Mouse (Mus musculus): ENCODE measurements around the gene 6030468B19Rik. TPM values are rescaled to one million over a fixed set of nuclear protein-coding genes. Genes with fewer than 3 reads are reported as not detected.

The 6030468B19Rik gene
- total and polyA plus RNA-seq, 3 experiments, result 0.16 TPM; not detected in 2

DNA sequence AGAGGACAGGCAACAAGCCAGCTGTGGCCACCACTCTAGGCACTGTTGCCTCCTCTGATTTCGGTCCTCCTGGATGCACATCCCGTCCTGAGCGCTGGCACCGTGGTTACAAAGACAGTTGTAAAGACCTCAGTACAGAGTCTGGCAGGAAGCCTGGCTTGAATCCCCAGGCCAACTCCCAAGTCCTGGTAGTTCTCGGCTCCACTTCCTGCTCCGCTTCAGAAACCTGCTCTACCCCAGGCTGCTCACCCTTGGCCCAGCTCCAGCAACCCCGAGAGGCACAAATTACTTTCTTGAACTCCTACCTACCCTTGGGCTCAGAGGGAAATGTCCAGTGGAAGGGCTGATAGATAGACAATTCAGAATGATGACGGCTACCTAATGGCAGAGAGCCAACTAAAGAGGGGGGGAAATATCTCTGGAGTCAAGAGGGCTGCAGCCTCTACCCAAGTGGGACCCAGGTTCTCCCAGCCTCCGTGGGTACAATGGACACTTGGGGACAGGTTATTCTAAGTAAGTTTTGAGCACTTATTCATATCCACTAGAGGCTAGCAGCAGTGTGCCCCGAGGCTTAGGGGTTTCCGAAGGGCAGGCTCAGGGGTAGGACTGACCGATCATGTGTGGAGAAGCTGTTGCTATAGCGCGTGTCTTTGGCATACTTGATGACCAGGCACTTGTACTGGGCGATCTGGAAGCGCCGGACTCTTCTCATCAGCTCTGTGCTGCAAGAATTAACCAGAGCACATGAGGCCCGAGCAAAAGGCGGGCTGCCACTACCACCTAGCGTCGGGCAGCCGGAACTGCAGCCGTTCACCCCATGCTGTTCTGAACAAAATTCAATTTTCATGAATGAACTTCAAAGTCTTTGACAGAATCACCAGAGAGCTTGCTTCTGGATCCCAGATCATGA is 26.9 kb downstream of the 6030468B19Rik start:
- Histone ChIP-seq H3K36me3 (ENCODE audit: control insufficient read depth, insufficient read depth, low read length) (peaks cover 2% of the 10 kb centered on the region; the same call in 1 of the 2 replicates), H3K79me2 (replicated peaks; ENCODE audit: control insufficient read depth, insufficient read depth, low read length) (no peaks in the 10 kb centered on the region), H3K4me1 (ENCODE audit: control insufficient read depth, insufficient read depth, low read length) (peaks cover 35% of the 10 kb centered on the region), H3K4me3 (peak overlapping the region; percentile 17; the same call in 1 of the 2 replicates), H3K9ac (ENCODE audit: low read depth, low read length) (peak overlapping the region; percentile 25), H3K27ac (peak overlapping the region; percentile 67), H3K27me3 (ENCODE audit: control insufficient read depth, insufficient read depth, low read length) (no peaks in the 10 kb centered on the region)
- intact Hi-C loops (cut with DNase I), result loop anchor here (1.0 to 10.0 kb wide), 6 partner anchors 34 to 590 kb away; partner anchors contain the start of genes Tmc6 and Tmc8
- peak; percentile 85 to 86 for DNase-seq
- WGBS, result under 1% methylated on average over 23 of the region's 23 CpGs
- TF ChIP-seq POLR2A (IDR thresholded peaks at IDR 0.05; ENCODE audit: insufficient read depth, low read depth, low read length) (0 out of 2 replicates have a peak, but pooled peaks have one; percentile 23), CTCF (IDR thresholded peaks at IDR 0.05) (peak; percentile 96), EP300 (IDR thresholded peaks at IDR 0.05; ENCODE audit: insufficient read depth, low read depth, low read length) (peak; percentile 96)

DNA sequence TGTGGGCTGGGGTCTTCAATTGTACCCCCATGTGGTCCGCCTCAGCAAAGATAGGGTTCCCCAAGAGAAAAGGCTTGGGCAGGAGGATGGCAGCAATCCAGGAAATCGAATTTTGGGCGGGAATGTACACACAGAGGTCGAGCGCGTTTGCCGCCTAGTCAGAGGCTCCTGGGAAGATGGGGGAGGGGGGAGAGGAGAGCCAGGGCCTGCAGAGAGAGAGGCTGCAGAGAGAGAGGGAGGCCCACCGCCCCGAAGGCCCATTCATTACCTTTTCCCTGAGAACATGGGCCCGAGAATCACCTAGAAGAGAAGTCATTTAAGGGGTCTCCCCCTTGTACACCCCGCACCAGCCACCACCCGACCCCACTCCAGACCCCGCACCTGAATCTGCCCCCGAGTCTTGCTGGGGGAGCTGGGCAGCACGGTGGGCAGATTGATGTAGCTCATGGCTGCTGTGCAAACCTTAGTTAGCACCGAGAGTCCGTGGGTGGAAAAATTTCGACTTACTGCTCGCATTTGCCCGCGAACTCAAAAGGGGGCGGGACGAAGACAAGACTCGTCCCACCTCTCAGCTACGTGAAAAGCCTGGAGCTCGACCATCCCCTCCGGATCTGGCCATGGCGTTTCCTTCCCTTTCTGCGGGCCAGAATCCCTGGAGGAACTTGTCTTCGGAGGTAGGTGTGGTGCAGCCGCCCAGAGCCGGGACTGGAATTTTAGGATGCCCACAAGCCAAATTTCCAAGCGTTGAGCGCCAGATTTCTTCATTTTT is 28.1 kb downstream of the 6030468B19Rik start, which contains the start of the genes Afmid and Tk1:
TSS of gene Afmid (plus strand) at position 592 of the 769 bp plus-strand sequence.
TSS of gene Tk1 (minus strand) at position 760 of the 769 bp plus-strand sequence.
- H3K79me2 ChIP-seq (replicated peaks; ENCODE audit: control insufficient read depth, insufficient read depth, low read length), result no peaks in the 10 kb centered on the region
- TF ChIP-seq EP300 (IDR thresholded peaks at IDR 0.05; ENCODE audit: insufficient read depth, low read depth, low read length) (peak; percentile 54; the same call in 1 of the 2 replicates), CTCF (IDR thresholded peaks at IDR 0.05) (no peak), POLR2A (IDR thresholded peaks at IDR 0.05; ENCODE audit: insufficient read depth, low read depth, low read length) (no peak)
- intact Hi-C loops (cut with DNase I), result loop anchor here (2.0 to 10.0 kb wide), 4 partner anchors 43 to 591 kb away; partner anchors contain the start of genes Tmc6 and Tmc8
- H3K4me1 ChIP-seq (ENCODE audit: control insufficient read depth, insufficient read depth, low read length), result peaks cover 39% of the 10 kb centered on the region
- DNase-seq, result peak; percentile 72 to 78
- H3K4me3 ChIP-seq, result peak within 1 kb of the TSS; percentile 27
- H3K9ac ChIP-seq (ENCODE audit: low read depth, low read length), result peak within 1 kb of the TSS; percentile 11; the same call in 1 of the 2 replicates
- no peaks in the 10 kb centered on the region for H3K27me3 ChIP-seq (ENCODE audit: control insufficient read depth, insufficient read depth, low read length)
- H3K27ac ChIP-seq, result peak within 1 kb of the TSS; percentile 53; the same call in 1 of the 2 replicates
- 2% methylated on average over 34 of the region's 34 CpGs for WGBS
- H3K36me3 ChIP-seq (ENCODE audit: control insufficient read depth, insufficient read depth, low read length), result peaks cover 2% of the 10 kb centered on the region; the same call in 1 of the 2 replicates

DNA sequence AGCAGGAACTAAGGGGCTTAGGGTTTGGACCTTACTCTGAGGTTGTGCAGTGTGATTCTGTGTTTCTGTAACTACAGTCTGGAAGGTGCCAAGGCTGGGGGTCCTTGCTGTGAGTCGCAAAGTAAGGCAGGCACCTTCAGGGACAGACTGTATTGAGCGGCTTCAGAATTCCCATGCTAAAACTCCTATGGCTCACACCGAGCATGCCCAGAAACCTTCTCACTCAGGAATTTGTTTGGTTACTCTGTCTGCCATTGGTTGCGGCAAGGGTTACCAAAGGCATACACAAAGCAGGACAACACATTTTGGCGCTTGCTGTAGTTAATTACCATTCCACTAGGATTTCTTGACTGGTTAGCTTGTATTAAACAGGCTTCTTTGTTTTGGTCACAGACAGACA is 28.7 kb downstream of the 6030468B19Rik start:
- intact Hi-C loops (cut with DNase I), result loop anchor here (10.0 kb wide), 1 partner anchor 591 kb away; no protein-coding TSS in a partner anchor
- Histone ChIP-seq H3K27ac (peak overlapping the region; percentile 53; the same call in 1 of the 2 replicates), H3K4me3 (peak overlapping the region; percentile 27), H3K79me2 (replicated peaks; ENCODE audit: control insufficient read depth, insufficient read depth, low read length) (no peaks in the 10 kb centered on the region), H3K36me3 (ENCODE audit: control insufficient read depth, insufficient read depth, low read length) (peaks cover 2% of the 10 kb centered on the region; the same call in 1 of the 2 replicates), H3K4me1 (ENCODE audit: control insufficient read depth, insufficient read depth, low read length) (peaks cover 39% of the 10 kb centered on the region), H3K9ac (ENCODE audit: low read depth, low read length) (no peak overlapping the region), H3K27me3 (ENCODE audit: control insufficient read depth, insufficient read depth, low read length) (no peaks in the 10 kb centered on the region)
- no peak for TF ChIP-seq POLR2A (IDR thresholded peaks at IDR 0.05; ENCODE audit: insufficient read depth, low read depth, low read length)
- TF ChIP-seq EP300 (IDR thresholded peaks at IDR 0.05; ENCODE audit: insufficient read depth, low read depth, low read length), result no peak
- TF ChIP-seq CTCF (IDR thresholded peaks at IDR 0.05), result no peak
- WGBS, result 31% methylated on average over 5 of the region's 5 CpGs
- DNase-seq, result no peak

DNA sequence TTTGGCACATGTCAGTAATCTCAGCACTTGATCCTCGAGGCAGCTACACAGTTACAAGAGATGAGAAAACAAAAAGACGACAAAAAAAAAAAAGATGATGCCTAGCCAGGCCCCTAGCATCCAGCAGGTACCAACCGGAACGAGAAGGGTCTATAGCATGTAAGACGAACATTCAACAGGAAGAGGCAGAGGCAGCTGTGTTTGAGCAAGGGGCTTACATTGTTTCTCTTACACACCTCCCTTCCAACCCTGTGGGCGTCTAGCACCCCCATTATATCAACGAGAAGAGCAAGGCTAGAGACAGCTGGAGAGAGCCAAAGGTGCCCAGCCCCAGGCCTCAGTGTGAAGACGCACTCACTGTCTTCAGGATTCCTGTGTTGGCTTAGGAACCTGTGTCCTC is 29.5 kb downstream of the 6030468B19Rik start:
- WGBS, result 69% methylated on average over 8 of the region's 8 CpGs
- Histone ChIP-seq H3K4me3 (no peak overlapping the region), H3K36me3 (ENCODE audit: control insufficient read depth, insufficient read depth, low read length) (peaks cover 2% of the 10 kb centered on the region; the same call in 1 of the 2 replicates), H3K27ac (no peak overlapping the region), H3K27me3 (ENCODE audit: control insufficient read depth, insufficient read depth, low read length) (no peaks in the 10 kb centered on the region), H3K79me2 (replicated peaks; ENCODE audit: control insufficient read depth, insufficient read depth, low read length) (no peaks in the 10 kb centered on the region), H3K9ac (ENCODE audit: low read depth, low read length) (no peak overlapping the region), H3K4me1 (ENCODE audit: control insufficient read depth, insufficient read depth, low read length) (peaks cover 39% of the 10 kb centered on the region)
- intact Hi-C loops (cut with DNase I), result loop anchor here (10.0 kb wide), 1 partner anchor 592 kb away; no protein-coding TSS in a partner anchor
- TF ChIP-seq EP300 (IDR thresholded peaks at IDR 0.05; ENCODE audit: insufficient read depth, low read depth, low read length) (no peak), CTCF (IDR thresholded peaks at IDR 0.05) (no peak), POLR2A (IDR thresholded peaks at IDR 0.05; ENCODE audit: insufficient read depth, low read depth, low read length) (no peak)
- peak in 1 of 2 experiments; percentile 19 for DNase-seq

DNA sequence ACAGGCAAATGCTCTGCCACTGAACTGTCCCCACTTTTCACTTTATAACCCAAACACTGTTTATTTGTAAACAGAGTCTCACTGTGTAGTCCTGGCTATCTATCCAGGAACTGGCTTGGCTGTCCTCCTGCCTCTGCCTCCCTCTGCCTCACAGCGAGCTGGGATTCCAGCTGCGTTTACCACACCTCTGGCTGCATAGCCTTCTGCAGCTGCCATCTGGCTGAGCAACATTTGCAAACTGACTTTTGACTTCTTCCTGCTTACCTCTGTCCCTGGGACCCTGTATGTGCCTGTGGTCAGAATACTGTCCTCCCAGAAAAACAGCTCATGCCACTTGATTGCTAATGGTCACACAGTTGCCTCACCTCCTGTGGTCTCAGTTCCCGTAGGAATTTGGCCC is 29.9 kb downstream of the 6030468B19Rik start:
- no peak overlapping the region for H3K27ac ChIP-seq
- 52% methylated on average over 3 of the region's 3 CpGs for WGBS
- H3K4me1 ChIP-seq (ENCODE audit: control insufficient read depth, insufficient read depth, low read length), result peaks cover 39% of the 10 kb centered on the region
- H3K9ac ChIP-seq (ENCODE audit: low read depth, low read length), result no peak overlapping the region
- H3K27me3 ChIP-seq (ENCODE audit: control insufficient read depth, insufficient read depth, low read length), result no peaks in the 10 kb centered on the region
- TF ChIP-seq CTCF (IDR thresholded peaks at IDR 0.05) (no peak), POLR2A (IDR thresholded peaks at IDR 0.05; ENCODE audit: insufficient read depth, low read depth, low read length) (no peak), EP300 (IDR thresholded peaks at IDR 0.05; ENCODE audit: insufficient read depth, low read depth, low read length) (no peak)
- no peaks in the 10 kb centered on the region for H3K79me2 ChIP-seq (replicated peaks; ENCODE audit: control insufficient read depth, insufficient read depth, low read length)
- intact Hi-C loops (cut with DNase I), result loop anchor here (10.0 kb wide), 1 partner anchor 593 kb away; no protein-coding TSS in a partner anchor
- DNase-seq, result peak in 1 of 2 experiments; percentile 19
- no peak overlapping the region for H3K4me3 ChIP-seq
- peaks cover 2% of the 10 kb centered on the region; the same call in 1 of the 2 replicates for H3K36me3 ChIP-seq (ENCODE audit: control insufficient read depth, insufficient read depth, low read length)

Measured in heart, adult 2 months (tissue).